Mouse (Mus musculus): ENCODE data around the gene Tbata. TPM values are rescaled to one million over a fixed set of nuclear protein-coding genes. Genes with fewer than 3 reads are reported as not detected.

Gene Tbata
- polyA plus RNA-seq, 1 experiment from 2014 or later: not detected

DNA sequence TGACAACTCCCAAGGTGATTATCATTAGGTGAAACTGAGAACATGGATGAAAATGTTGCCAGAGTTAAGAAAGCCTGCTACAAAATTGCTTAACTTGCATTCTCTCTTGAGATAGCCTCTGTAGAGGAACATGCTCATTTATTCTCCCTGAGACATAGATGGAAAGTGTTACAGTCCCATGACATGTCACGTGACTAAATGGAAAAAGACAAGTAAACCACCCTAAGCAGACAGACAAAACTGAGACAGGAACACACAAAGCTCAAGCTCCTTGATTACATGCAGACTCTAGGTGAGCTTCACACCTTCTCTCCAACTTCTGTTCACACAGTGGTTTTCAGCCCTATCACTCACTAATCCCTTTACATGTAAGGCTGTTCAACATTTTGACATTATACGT is 28.4 kb upstream of the Tbata start:
- Histone ChIP-seq H3K9me3 (ENCODE audit: control insufficient read depth, low read length) (no peaks in the 10 kb centered on the region), H3K9ac (ENCODE audit: low read depth, low read length) (no peak overlapping the region), H3K27me3 (replicated peaks; ENCODE audit: control insufficient read depth, insufficient read depth, low read length) (no peaks in the 10 kb centered on the region), H3K27ac (ENCODE audit: low read depth, low read length) (no peak overlapping the region), H3K4me3 (ENCODE audit: low read depth, low read length) (no peak overlapping the region), H3K4me2 (no peak overlapping the region), H3K36me3 (ENCODE audit: control insufficient read depth, insufficient read depth, low read length) (no peaks in the 10 kb centered on the region; the same call in 1 of the 2 replicates), H3K4me1 (replicated peaks; ENCODE audit: control insufficient read depth, insufficient read depth, low read length) (peaks cover 13% of the 10 kb centered on the region)
- DNase-seq (ENCODE audit: low spot score): no peak
- WGBS: 84% methylated on average over 2 of the region's 2 CpGs
- no peak for ATAC-seq (replicated peaks; ENCODE audit: low FRiP score)

GRCm38 (mm10) chr10:61145766-61146118 is 26.0 kb upstream of the Tbata start:
- no peak for ATAC-seq (replicated peaks; ENCODE audit: low FRiP score)
- 6% methylated on average over 3 of the region's 3 CpGs for WGBS
- Histone ChIP-seq H3K27ac (ENCODE audit: low read depth, low read length) (peak overlapping the region; percentile 83; the same call in 1 of the 2 replicates), H3K36me3 (ENCODE audit: control insufficient read depth, insufficient read depth, low read length) (no peaks in the 10 kb centered on the region), H3K9ac (ENCODE audit: low read depth, low read length) (peak overlapping the region; percentile 78), H3K9me3 (ENCODE audit: control insufficient read depth, low read length) (no peaks in the 10 kb centered on the region), H3K4me2 (peak overlapping the region; percentile 99), H3K4me1 (replicated peaks; ENCODE audit: control insufficient read depth, insufficient read depth, low read length) (peaks cover 19% of the 10 kb centered on the region), H3K27me3 (replicated peaks; ENCODE audit: control insufficient read depth, insufficient read depth, low read length) (no peaks in the 10 kb centered on the region), H3K4me3 (ENCODE audit: low read depth, low read length) (peak overlapping the region; percentile 89)
- DNase-seq (ENCODE audit: low spot score): no peak

DNA sequence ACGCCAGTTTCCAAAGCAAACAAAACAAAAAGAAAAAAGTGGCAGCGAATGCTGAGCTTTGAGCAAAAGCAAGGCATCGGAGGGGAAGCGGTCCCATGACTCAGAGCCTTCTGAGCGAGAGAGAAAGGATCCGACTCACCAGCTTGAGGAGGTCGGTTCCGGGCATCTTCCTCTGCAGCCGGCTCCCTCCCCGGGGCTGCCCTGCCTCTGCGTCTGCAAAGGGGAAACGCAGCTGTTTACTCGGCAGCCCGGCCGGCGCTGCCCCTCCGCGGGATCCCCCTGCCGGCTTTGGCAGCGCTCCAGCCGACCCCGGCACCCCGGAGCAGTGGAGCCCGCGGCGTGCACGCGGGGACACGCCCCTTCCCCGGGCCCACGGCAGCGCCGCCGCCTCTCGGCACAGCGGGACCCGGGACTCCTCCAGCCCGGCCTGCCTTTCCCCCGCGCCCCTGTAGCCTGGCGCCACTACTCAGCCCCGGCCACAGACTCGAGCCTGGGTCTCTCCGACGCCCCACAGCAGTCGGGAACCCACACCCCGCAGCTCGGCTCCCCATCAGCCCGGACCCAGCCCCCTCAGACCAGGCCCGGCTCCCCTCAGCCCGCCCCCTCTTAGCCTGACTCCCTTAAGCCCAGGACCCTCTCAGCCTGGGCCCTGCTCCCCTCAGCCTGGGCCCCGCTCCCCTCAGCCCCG is 25.5 kb upstream of the Tbata start:
- Histone ChIP-seq H3K4me3 (ENCODE audit: low read depth, low read length) (peak overlapping the region; percentile 89), H3K4me2 (peak overlapping the region; percentile 99), H3K9me3 (ENCODE audit: control insufficient read depth, low read length) (no peaks in the 10 kb centered on the region), H3K27ac (ENCODE audit: low read depth, low read length) (peak overlapping the region; percentile 83), H3K4me1 (replicated peaks; ENCODE audit: control insufficient read depth, insufficient read depth, low read length) (peaks cover 24% of the 10 kb centered on the region), H3K9ac (ENCODE audit: low read depth, low read length) (peak overlapping the region; percentile 78), H3K36me3 (ENCODE audit: control insufficient read depth, insufficient read depth, low read length) (no peaks in the 10 kb centered on the region), H3K27me3 (replicated peaks; ENCODE audit: control insufficient read depth, insufficient read depth, low read length) (no peaks in the 10 kb centered on the region)
- under 1% methylated on average over 49 of the region's 53 CpGs for WGBS
- DNase-seq (ENCODE audit: low spot score) (peak; percentile 69), ATAC-seq (replicated peaks; ENCODE audit: low FRiP score) (peak; percentile 22)

DNA sequence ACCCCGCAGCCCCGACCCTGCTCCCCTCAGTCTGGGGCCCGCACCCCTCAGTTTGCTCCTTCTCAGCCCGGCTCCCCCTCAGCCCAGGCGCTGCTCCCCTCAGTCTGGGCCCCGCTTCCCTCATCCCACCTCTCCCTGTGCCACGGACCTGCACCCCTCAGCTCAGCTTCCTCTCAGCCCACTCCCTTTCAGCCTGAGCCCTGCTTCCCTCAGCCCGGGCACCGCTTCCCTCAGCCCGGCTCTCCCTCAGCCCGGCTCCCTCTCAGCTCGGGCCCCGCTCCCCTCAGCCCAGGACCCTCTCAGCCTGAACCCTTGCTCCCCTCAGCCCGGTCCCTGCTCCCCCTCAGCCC is 25.0 kb upstream of the Tbata start:
- under 1% methylated on average over 14 of the region's 14 CpGs for WGBS
- peak; percentile 42 for ATAC-seq (replicated peaks; ENCODE audit: low FRiP score)
- H3K4me2 ChIP-seq: peak overlapping the region; percentile 99
- no peaks in the 10 kb centered on the region for H3K9me3 ChIP-seq (ENCODE audit: control insufficient read depth, low read length)
- H3K9ac ChIP-seq (ENCODE audit: low read depth, low read length): peak overlapping the region; percentile 78
- DNase-seq (ENCODE audit: low spot score): no peak
- peak overlapping the region; percentile 89 for H3K4me3 ChIP-seq (ENCODE audit: low read depth, low read length)
- no peaks in the 10 kb centered on the region for H3K36me3 ChIP-seq (ENCODE audit: control insufficient read depth, insufficient read depth, low read length)
- peak overlapping the region; percentile 83 for H3K27ac ChIP-seq (ENCODE audit: low read depth, low read length)
- peaks cover 24% of the 10 kb centered on the region for H3K4me1 ChIP-seq (replicated peaks; ENCODE audit: control insufficient read depth, insufficient read depth, low read length)
- no peaks in the 10 kb centered on the region for H3K27me3 ChIP-seq (replicated peaks; ENCODE audit: control insufficient read depth, insufficient read depth, low read length)

DNA sequence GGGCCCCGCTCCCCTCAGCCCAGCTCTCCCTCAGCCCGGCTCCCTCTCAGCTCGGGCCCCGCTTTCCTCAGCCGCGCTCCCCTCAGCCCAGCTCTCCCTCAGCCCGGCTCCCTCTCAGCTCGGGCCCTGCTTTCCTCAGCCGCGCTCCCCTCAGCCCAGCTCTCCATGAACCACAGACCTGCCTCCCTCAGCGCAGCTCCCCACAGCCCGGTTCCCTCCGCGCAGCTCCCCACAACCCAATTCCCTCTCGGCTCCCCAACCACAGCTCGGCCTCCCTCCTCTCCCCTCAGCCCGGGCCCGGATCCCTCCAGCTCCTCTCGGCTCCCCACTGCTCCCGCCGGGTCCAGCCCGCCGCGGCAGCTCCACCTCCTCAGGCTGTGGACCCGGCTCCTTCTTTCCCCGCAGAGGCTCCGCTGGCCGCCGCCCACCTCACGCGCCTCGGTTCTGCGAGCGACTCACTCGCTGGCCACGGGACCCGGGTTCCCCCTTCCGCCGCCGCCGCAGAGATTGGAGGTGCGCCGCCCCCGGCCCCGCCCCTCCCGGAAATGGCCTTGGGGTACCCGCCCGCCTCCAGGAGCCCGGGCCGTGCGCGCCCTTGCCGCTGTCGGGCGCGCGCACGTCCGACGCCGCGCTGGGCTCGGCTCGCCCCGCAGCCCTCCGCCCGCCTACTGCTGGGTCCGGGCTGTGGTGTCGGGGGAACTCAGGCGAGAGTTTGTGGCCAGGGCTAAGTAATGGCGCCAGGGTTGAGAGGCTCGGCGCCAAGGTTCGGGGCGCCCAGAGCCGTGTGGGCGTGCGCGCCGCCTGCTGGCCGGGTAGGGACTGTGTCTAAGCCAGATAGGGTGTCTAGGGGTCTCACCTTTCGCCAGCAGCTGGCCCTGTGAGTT is 24.4 kb upstream of the Tbata start, which contains the start of gene Sgpl1:
TSS of gene Sgpl1 (minus strand) at position 547 of the 884 bp plus-strand sequence.
- Histone ChIP-seq H3K4me2 (peak within 1 kb of the TSS; percentile 99), H3K27me3 (replicated peaks; ENCODE audit: control insufficient read depth, insufficient read depth, low read length) (no peaks in the 10 kb centered on the region), H3K27ac (ENCODE audit: low read depth, low read length) (peak within 1 kb of the TSS; percentile 83), H3K36me3 (ENCODE audit: control insufficient read depth, insufficient read depth, low read length) (no peaks in the 10 kb centered on the region), H3K9ac (ENCODE audit: low read depth, low read length) (peak within 1 kb of the TSS; percentile 78), H3K9me3 (ENCODE audit: control insufficient read depth, low read length) (no peaks in the 10 kb centered on the region), H3K4me3 (ENCODE audit: low read depth, low read length) (peak within 1 kb of the TSS; percentile 89), H3K4me1 (replicated peaks; ENCODE audit: control insufficient read depth, insufficient read depth, low read length) (peaks cover 24% of the 10 kb centered on the region)
- WGBS: under 1% methylated on average over 77 of the region's 82 CpGs
- DNase-seq (ENCODE audit: low spot score): peak; percentile 90
- ATAC-seq (replicated peaks; ENCODE audit: low FRiP score): peak; percentile 86

GRCm38 (mm10) chr10:61149476-61149875 is 22.3 kb upstream of the Tbata start:
- no peak overlapping the region for H3K27ac ChIP-seq (ENCODE audit: low read depth, low read length)
- H3K36me3 ChIP-seq (ENCODE audit: control insufficient read depth, insufficient read depth, low read length): no peaks in the 10 kb centered on the region
- ATAC-seq (replicated peaks; ENCODE audit: low FRiP score) (no peak), DNase-seq (ENCODE audit: low spot score) (no peak)
- H3K4me1 ChIP-seq (replicated peaks; ENCODE audit: control insufficient read depth, insufficient read depth, low read length): peaks cover 24% of the 10 kb centered on the region
- no peak overlapping the region for H3K4me3 ChIP-seq (ENCODE audit: low read depth, low read length)
- peak overlapping the region; percentile 30; the same call in 1 of the 2 replicates for H3K4me2 ChIP-seq
- WGBS: 35% methylated on average over 3 of the region's 3 CpGs
- H3K9me3 ChIP-seq (ENCODE audit: control insufficient read depth, low read length): no peaks in the 10 kb centered on the region
- H3K9ac ChIP-seq (ENCODE audit: low read depth, low read length): no peak overlapping the region
- no peaks in the 10 kb centered on the region; the same call in 1 of the 2 replicates for H3K27me3 ChIP-seq (replicated peaks; ENCODE audit: control insufficient read depth, insufficient read depth, low read length)

GRCm38 (mm10) chr10:61150616-61151015 is 21.1 kb upstream of the Tbata start:
- Histone ChIP-seq H3K27me3 (replicated peaks; ENCODE audit: control insufficient read depth, insufficient read depth, low read length) (no peaks in the 10 kb centered on the region; the same call in 1 of the 2 replicates), H3K4me3 (ENCODE audit: low read depth, low read length) (no peak overlapping the region), H3K4me1 (replicated peaks; ENCODE audit: control insufficient read depth, insufficient read depth, low read length) (peaks cover 21% of the 10 kb centered on the region), H3K36me3 (ENCODE audit: control insufficient read depth, insufficient read depth, low read length) (no peaks in the 10 kb centered on the region), H3K9me3 (ENCODE audit: control insufficient read depth, low read length) (no peaks in the 10 kb centered on the region), H3K9ac (ENCODE audit: low read depth, low read length) (no peak overlapping the region), H3K27ac (ENCODE audit: low read depth, low read length) (no peak overlapping the region), H3K4me2 (no peak overlapping the region)
- WGBS: 50% methylated on average over 6 of the region's 6 CpGs
- DNase-seq (ENCODE audit: low spot score) (no peak), ATAC-seq (replicated peaks; ENCODE audit: low FRiP score) (no peak)

DNA sequence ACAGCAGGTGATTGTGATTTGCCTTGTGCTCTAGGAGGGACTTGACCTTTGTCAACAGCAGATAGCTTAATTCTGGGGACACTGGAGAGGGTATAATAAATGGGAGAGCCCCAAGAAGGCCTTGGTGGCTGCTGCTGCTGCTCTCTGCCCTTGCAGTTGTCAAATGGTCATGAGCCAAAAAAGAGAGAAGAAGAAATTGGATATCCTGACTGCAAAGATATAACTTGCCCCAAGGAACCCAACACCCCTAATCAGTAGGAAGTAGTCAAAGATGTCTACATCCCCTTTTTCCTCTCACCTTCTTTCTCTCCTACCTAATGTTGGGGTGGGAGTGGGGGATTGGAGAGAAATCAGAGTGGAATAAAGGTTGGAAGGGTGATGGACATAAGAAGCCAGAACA is 19.6 kb upstream of the Tbata start:
- DNase-seq (ENCODE audit: low spot score) (no peak), ATAC-seq (replicated peaks; ENCODE audit: low FRiP score) (no peak)
- Histone ChIP-seq H3K4me3 (ENCODE audit: low read depth, low read length) (no peak overlapping the region), H3K9me3 (ENCODE audit: control insufficient read depth, low read length) (no peaks in the 10 kb centered on the region), H3K4me1 (replicated peaks; ENCODE audit: control insufficient read depth, insufficient read depth, low read length) (peaks cover 15% of the 10 kb centered on the region), H3K4me2 (no peak overlapping the region), H3K9ac (ENCODE audit: low read depth, low read length) (no peak overlapping the region), H3K27me3 (replicated peaks; ENCODE audit: control insufficient read depth, insufficient read depth, low read length) (no peaks in the 10 kb centered on the region; the same call in 1 of the 2 replicates), H3K27ac (ENCODE audit: low read depth, low read length) (no peak overlapping the region), H3K36me3 (ENCODE audit: control insufficient read depth, insufficient read depth, low read length) (no peaks in the 10 kb centered on the region)

Data from liver, embryonic 11.5 days (tissue).